Mouse (Mus musculus) forelimb bud, embryonic 11.5 days (tissue): ENCODE data around the gene Vti1a.

Source experiments
- DNase-seq: peaks from one replicate; pipeline ENCODE4 v3.0.0-alpha.2; 2012; ENCODE audit warnings: low read depth, low spot score

Vti1a gene

GRCm38 (mm10) chr19:55585270-55586224 lies 269.5 kb downstream of the Vti1a start:
- DNase-seq, result no peak

GRCm38 (mm10) chr19:55587638-55588421 lies 271.7 kb downstream of the Vti1a start:
- DNase-seq, result peak; percentile 80

GRCm38 (mm10) chr19:55588948-55589896 lies 273.1 kb downstream of the Vti1a start:
- no peak for DNase-seq

- DNase-seq, result peak; percentile 87
These were observed 277.0 kb downstream of the Vti1a start for GRCm38 (mm10) chr19:55592876-55593691.

GRCm38 (mm10) chr19:55593729-55594444 lies 277.8 kb downstream of the Vti1a start:
- DNase-seq, result no peak

- DNase-seq, result no peak
These were observed 278.4 kb downstream of the Vti1a start for GRCm38 (mm10) chr19:55594451-55594850.

GRCm38 (mm10) chr19:55595945-55596649 lies 280.0 kb downstream of the Vti1a start:
- no peak for DNase-seq

- DNase-seq, result no peak
These were observed 280.7 kb downstream of the Vti1a start for GRCm38 (mm10) chr19:55596804-55597203.

GRCm38 (mm10) chr19:55597296-55597695 lies 281.2 kb downstream of the Vti1a start:
- no peak for DNase-seq

- DNase-seq, result no peak
These were observed 281.9 kb downstream of the Vti1a start for GRCm38 (mm10) chr19:55597951-55598350.

GRCm38 (mm10) chr19:55599124-55599523 lies 283.0 kb downstream of the Vti1a start:
- DNase-seq, result no peak

- no peak for DNase-seq
These were observed 291.6 kb downstream of the Vti1a start for GRCm38 (mm10) chr19:55607725-55608124.

GRCm38 (mm10) chr19:55608858-55609375 lies 292.8 kb downstream of the Vti1a start:
- no peak for DNase-seq

- no peak for DNase-seq
These were observed 293.7 kb downstream of the Vti1a start for GRCm38 (mm10) chr19:55609806-55610205.

GRCm38 (mm10) chr19:55615743-55616142 lies 299.6 kb downstream of the Vti1a start:
- DNase-seq, result no peak

- no peak for DNase-seq
These were observed 300.2 kb downstream of the Vti1a start for GRCm38 (mm10) chr19:55616276-55616675.

- no peak for DNase-seq
These were observed 300.8 kb downstream of the Vti1a start for GRCm38 (mm10) chr19:55616937-55617336.

GRCm38 (mm10) chr19:55618546-55618945 lies 302.5 kb downstream of the Vti1a start:
- DNase-seq, result no peak
